Mouse (Mus musculus) lung, postnatal 0 days (tissue): Measurements from ENCODE around the gene Mical3. TPM values are rescaled to one million over a fixed set of nuclear protein-coding genes. Genes with fewer than 3 reads are reported as not detected.
A peak's percentile ranks its signal among the peaks of the same experiment; 100 is the strongest.

ENCODE experiments used
- ATAC-seq: fragments of 200-750 bp; cut with Nextera tagmentation; 2 replicates; pipeline ENCODE4 v1.8.0; 2017; ENCODE audit warnings: moderate library complexity
- DNase-seq: peaks from one replicate; pipeline ENCODE4 v3.0.0-alpha.2; 2016; ENCODE audit warnings: low spot score
- H3K27ac ChIP-seq: fragments of 300-500 bp; sonication (generic); 2 replicates; pipeline ENCODE4 v1.5.1; 2014; ENCODE audit warnings: antibody characterized with exemption, mild to moderate bottlenecking, low read length, mixed read lengths
- H3K27me3 ChIP-seq: fragments of 300-500 bp; sonication (generic); replicated peaks from 2 replicates; pipeline ENCODE4 v1.6.1; 2014; ENCODE audit warnings: low read length, mixed read lengths; ENCODE audit not compliant: insufficient read depth
- H3K36me3 ChIP-seq: fragments of 300-500 bp; sonication (generic); 2 replicates; pipeline ENCODE4 v1.6.1; 2014; ENCODE audit warnings: low read length, mixed read lengths; ENCODE audit not compliant: insufficient read depth
- H3K4me1 ChIP-seq: fragments of 300-500 bp; sonication (generic); 2 replicates; pipeline ENCODE4 v1.6.1; 2014; ENCODE audit warnings: antibody characterized with exemption, low read depth, low read length, mixed read lengths; ENCODE audit not compliant: insufficient read depth
- H3K4me2 ChIP-seq: fragments of 300-500 bp; sonication (generic); replicated peaks from 2 replicates; pipeline ENCODE4 v1.6.1; 2014; ENCODE audit warnings: low read depth, mild to moderate bottlenecking, low read length, moderate library complexity, mixed read lengths
- H3K4me3 ChIP-seq: fragments of 300-500 bp; sonication (generic); 2 replicates; pipeline ENCODE4 v1.5.1; 2014; ENCODE audit warnings: low read depth, low read length
- H3K9ac ChIP-seq: fragments of 300-500 bp; sonication (generic); replicated peaks from 2 replicates; pipeline ENCODE4 v1.6.1; 2014; ENCODE audit warnings: low read depth, mild to moderate bottlenecking
- H3K9me3 ChIP-seq: fragments of 300-500 bp; sonication (generic); 2 replicates; pipeline ENCODE4 v1.6.1; 2016; ENCODE audit warnings: low read length, mixed read lengths
- CTCF ChIP-seq: IDR thresholded peaks from 2 replicates; pipeline ENCODE4 v1.5.1; 2016; ENCODE audit warnings: antibody characterized with exemption, mild to moderate bottlenecking
- EP300 ChIP-seq: IDR thresholded peaks from 2 replicates; pipeline ENCODE4 v1.6.1; 2016; ENCODE audit warnings: antibody characterized with exemption, mild to moderate bottlenecking, control low read depth
- WGBS: fragments of 180-500 bp; shearing (Covaris S2); extraction: QIAGEN DNeasy Blood & Tissue Kit; methylation state at CpG from one replicate; pipeline ENCODE4 v1.1.7; 2014; 5-methylcytosine and 5-hydroxymethylcytosine counted together
- polyA plus RNA-seq: library from polyadenylated mRNA; unstranded; fragments of >200 nt; fragmentation: Nextera tagmentation; extraction: Ambion mirVana; gene quantifications from 2 replicates; pipeline ENCODE4 v1.2.1, GENCODE M21; 2015

Mical3 gene
- polyA plus RNA-seq, 1 experiment from 2014 or later: 12.8 TPM

GRCm38 (mm10) chr6:120915649-120915975, 215.2 kb downstream of the Mical3 start:
- Histone ChIP-seq H3K27me3 (no peaks in the 10 kb centered on the region), H3K4me3 (no peak overlapping the region), H3K4me1 (peaks cover 8% of the 10 kb centered on the region; the same call in 1 of the 2 replicates), H3K4me2 (peak overlapping the region; percentile 96), H3K36me3 (no peaks in the 10 kb centered on the region), H3K9me3 (no peaks in the 10 kb centered on the region), H3K27ac (0 out of 2 replicates have a peak overlapping the region, but pooled peaks have one; percentile 10), H3K9ac (no peak overlapping the region)
- WGBS: 43% methylated on average over 2 of the region's 2 CpGs
- peak; percentile 70 for DNase-seq
- ATAC-seq: peak; percentile 58
- TF ChIP-seq CTCF (no peak), EP300 (no peak)

- Histone ChIP-seq H3K9me3 (no peaks in the 10 kb centered on the region), H3K4me2 (peak overlapping the region; percentile 96; the same call in 1 of the 2 replicates), H3K36me3 (no peaks in the 10 kb centered on the region), H3K4me1 (peaks cover 8% of the 10 kb centered on the region; the same call in 1 of the 2 replicates), H3K27ac (0 out of 2 replicates have a peak overlapping the region, but pooled peaks have one; percentile 10), H3K27me3 (no peaks in the 10 kb centered on the region), H3K4me3 (no peak overlapping the region), H3K9ac (no peak overlapping the region)
- no peak for TF ChIP-seq EP300
- TF ChIP-seq CTCF: peak; percentile 66
- DNase-seq (peak; percentile 72), ATAC-seq (no peak)
- WGBS: 49% methylated on average over 9 of the region's 9 CpGs
Measured at GRCm38 (mm10) chr6:120914911-120915648, 215.7 kb downstream of the Mical3 start.

- no peaks in the 10 kb centered on the region for H3K27me3 ChIP-seq
- 84% methylated on average over 4 of the region's 4 CpGs for WGBS
- TF ChIP-seq EP300 (no peak), CTCF (no peak)
- no peaks in the 10 kb centered on the region for H3K9me3 ChIP-seq
- ATAC-seq: no peak
- no peaks in the 10 kb centered on the region for H3K36me3 ChIP-seq
- H3K4me2 ChIP-seq: no peak overlapping the region
- no peak for DNase-seq
- no peak overlapping the region for H3K4me3 ChIP-seq
- H3K4me1 ChIP-seq: peaks cover 8% of the 10 kb centered on the region; the same call in 1 of the 2 replicates
- H3K27ac ChIP-seq: no peak overlapping the region
- H3K9ac ChIP-seq: no peak overlapping the region
Measured at GRCm38 (mm10) chr6:120914533-120914910, 216.3 kb downstream of the Mical3 start.

- Histone ChIP-seq H3K9me3 (no peaks in the 10 kb centered on the region), H3K4me1 (peaks cover 8% of the 10 kb centered on the region; the same call in 1 of the 2 replicates), H3K36me3 (no peaks in the 10 kb centered on the region), H3K27ac (no peak overlapping the region), H3K4me2 (no peak overlapping the region), H3K9ac (no peak overlapping the region), H3K27me3 (no peaks in the 10 kb centered on the region), H3K4me3 (no peak overlapping the region)
- ATAC-seq (no peak), DNase-seq (no peak)
- TF ChIP-seq EP300 (no peak), CTCF (no peak)
- WGBS: 77% methylated on average over 8 of the region's 8 CpGs
Measured at GRCm38 (mm10) chr6:120913783-120914182, 217.0 kb downstream of the Mical3 start.

- no peak overlapping the region for H3K27ac ChIP-seq
- ATAC-seq: no peak
- 24% methylated on average over 2 of the region's 2 CpGs for WGBS
Measured at GRCm38 (mm10) chr6:120912931-120913330, 217.9 kb downstream of the Mical3 start.

GRCm38 (mm10) chr6:120911213-120912007, 219.4 kb downstream of the Mical3 start:
- no peaks in the 10 kb centered on the region for H3K36me3 ChIP-seq
- 47% methylated on average over 13 of the region's 13 CpGs for WGBS
- peak; percentile 40 for DNase-seq

More at GRCm38 (mm10) chr6:120912931-120913330, 217.9 kb downstream of the Mical3 start:
- Histone ChIP-seq H3K9me3 (no peaks in the 10 kb centered on the region), H3K4me2 (no peak overlapping the region), H3K27me3 (no peaks in the 10 kb centered on the region), H3K4me1 (peaks cover 8% of the 10 kb centered on the region; the same call in 1 of the 2 replicates), H3K36me3 (no peaks in the 10 kb centered on the region), H3K4me3 (no peak overlapping the region), H3K9ac (no peak overlapping the region)
- peak; percentile 45 for DNase-seq
- TF ChIP-seq EP300 (no peak), CTCF (no peak)

More at GRCm38 (mm10) chr6:120911213-120912007, 219.4 kb downstream of the Mical3 start:
- H3K9ac ChIP-seq: no peak overlapping the region
- ATAC-seq: 0 out of 2 replicates have a peak, but pooled peaks have one; percentile 19
- H3K4me1 ChIP-seq: peaks cover 5% of the 10 kb centered on the region; the same call in 1 of the 2 replicates
- H3K4me2 ChIP-seq: no peak overlapping the region
- TF ChIP-seq CTCF (no peak), EP300 (no peak)
- no peaks in the 10 kb centered on the region for H3K9me3 ChIP-seq
- no peak overlapping the region for H3K4me3 ChIP-seq
- no peaks in the 10 kb centered on the region for H3K27me3 ChIP-seq
- H3K27ac ChIP-seq: no peak overlapping the region
